Mouse (Mus musculus) ovary, adult 10 weeks (tissue): Measurements from ENCODE around the gene Nedd9. TPM values are rescaled to one million over a fixed set of nuclear protein-coding genes. Genes with fewer than 3 reads are reported as not detected.

ENCODE experiments used
- polyA plus RNA-seq: library from polyadenylated mRNA; stranded (reverse); fragments of 350-450 nt; fragmentation: Illumina TruSeq; extraction: RNeasy Lipid Tissue Mini Kit (QIAGEN cat#74804); gene quantifications from one replicate; pipeline ENCODE4 v1.2.3, GENCODE M21; 2014

Gene Nedd9
- 37.1 TPM for polyA plus RNA-seq

GRCm38 (mm10) chr13:41486606-41487408 lies at the start of gene Nedd9:
Gene Nedd9 (minus strand): TSS chr13:41487362.

GRCm38 (mm10) chr13:41273927-41274650 lies 213.1 kb downstream of the Nedd9 start, which contains the start of gene Gm17364:
Gene Gm17364 (minus strand): TSS chr13:41273977.

Other genes starting within 250 kb of the Nedd9 start
- gene Smim13, start 237.5 kb downstream of the Nedd9 start, polyA plus RNA-seq = 109 TPM
- not detected for gene Gm17364, start 213.4 kb downstream of the Nedd9 start, polyA plus RNA-seq
- gene Tmem170b, start 118.5 kb upstream of the Nedd9 start, polyA plus RNA-seq = 37.4 TPM